Mouse (Mus musculus): Measurements from ENCODE around the gene Fam131c.

The Fam131c gene

GRCm38 (mm10) chr4:141397861-141398260 is 29.8 kb downstream of the Fam131c start:
- in situ Hi-C loops (cut with MboI; ENCODE audit: low pct_unique_long_range_greater_than_20kb in 1 of 2, low sequenced_read_pairs in 2 of 2, unreplicated experiment in 1 of 2): no loop called here

GRCm38 (mm10) chr4:141398545-141398944 is 30.5 kb downstream of the Fam131c start, which contains the start of gene Clcnka:
Gene Clcnka, minus strand, starts transcription at chr4:141398724.
- in situ Hi-C loops (cut with MboI; ENCODE audit: low pct_unique_long_range_greater_than_20kb in 1 of 2, low sequenced_read_pairs in 2 of 2, unreplicated experiment in 1 of 2): no loop called here

- in situ Hi-C loops (cut with MboI; ENCODE audit: low pct_unique_long_range_greater_than_20kb in 1 of 2, low sequenced_read_pairs in 2 of 2, unreplicated experiment in 1 of 2): loop anchor here (10.0 kb wide), 2 partner anchors 65 to 195 kb away; no protein-coding TSS in a partner anchor
Measured at GRCm38 (mm10) chr4:141400171-141400570, 32.2 kb downstream of the Fam131c start.

GRCm38 (mm10) chr4:141404518-141405313 is 36.7 kb downstream of the Fam131c start:
- in situ Hi-C loops (cut with MboI; ENCODE audit: low pct_unique_long_range_greater_than_20kb in 1 of 2, low sequenced_read_pairs in 2 of 2, unreplicated experiment in 1 of 2): loop anchor here (5.0 to 10.0 kb wide), 3 partner anchors 60 to 190 kb away; no protein-coding TSS in a partner anchor

GRCm38 (mm10) chr4:141405314-141405622 is 37.2 kb downstream of the Fam131c start:
- in situ Hi-C loops (cut with MboI; ENCODE audit: low pct_unique_long_range_greater_than_20kb in 1 of 2, low sequenced_read_pairs in 2 of 2, unreplicated experiment in 1 of 2): loop anchor here (5.0 to 10.0 kb wide), 3 partner anchors 60 to 190 kb away; no protein-coding TSS in a partner anchor

- in situ Hi-C loops (cut with MboI; ENCODE audit: low pct_unique_long_range_greater_than_20kb in 1 of 2, low sequenced_read_pairs in 2 of 2, unreplicated experiment in 1 of 2): loop anchor here (5.0 to 10.0 kb wide), 3 partner anchors 58 to 188 kb away; no protein-coding TSS in a partner anchor
Measured at GRCm38 (mm10) chr4:141406516-141407299, 38.7 kb downstream of the Fam131c start.

- in situ Hi-C loops (cut with MboI; ENCODE audit: low pct_unique_long_range_greater_than_20kb in 1 of 2, low sequenced_read_pairs in 2 of 2, unreplicated experiment in 1 of 2): loop anchor here (5.0 to 10.0 kb wide), 3 partner anchors 56 to 186 kb away; no protein-coding TSS in a partner anchor
Measured at GRCm38 (mm10) chr4:141408577-141408976, 40.6 kb downstream of the Fam131c start.

- in situ Hi-C loops (cut with MboI; ENCODE audit: low pct_unique_long_range_greater_than_20kb in 1 of 2, low sequenced_read_pairs in 2 of 2, unreplicated experiment in 1 of 2): no loop called here
Measured at GRCm38 (mm10) chr4:141411430-141411992, 43.5 kb downstream of the Fam131c start.

GRCm38 (mm10) chr4:141415924-141416323 is 47.9 kb downstream of the Fam131c start, which contains the start of gene Clcnkb:
Gene Clcnkb, minus strand, starts transcription at chr4:141416014.
- in situ Hi-C loops (cut with MboI; ENCODE audit: low pct_unique_long_range_greater_than_20kb in 1 of 2, low sequenced_read_pairs in 2 of 2, unreplicated experiment in 1 of 2): no loop called here

GRCm38 (mm10) chr4:141419398-141420191 is 51.6 kb downstream of the Fam131c start:
- in situ Hi-C loops (cut with MboI; ENCODE audit: low pct_unique_long_range_greater_than_20kb in 1 of 2, low sequenced_read_pairs in 2 of 2, unreplicated experiment in 1 of 2): no loop called here

GRCm38 (mm10) chr4:141420192-141420829 is 52.3 kb downstream of the Fam131c start, which contains the start of gene Hspb7:
Gene Hspb7, plus strand, starts transcription at chr4:141420779.
- in situ Hi-C loops (cut with MboI; ENCODE audit: low pct_unique_long_range_greater_than_20kb in 1 of 2, low sequenced_read_pairs in 2 of 2, unreplicated experiment in 1 of 2): no loop called here

- in situ Hi-C loops (cut with MboI; ENCODE audit: low pct_unique_long_range_greater_than_20kb in 1 of 2, low sequenced_read_pairs in 2 of 2, unreplicated experiment in 1 of 2): no loop called here
Measured at GRCm38 (mm10) chr4:141420886-141421285, 52.9 kb downstream of the Fam131c start.

GRCm38 (mm10) chr4:141421423-141421822 is 53.4 kb downstream of the Fam131c start:
- in situ Hi-C loops (cut with MboI; ENCODE audit: low pct_unique_long_range_greater_than_20kb in 1 of 2, low sequenced_read_pairs in 2 of 2, unreplicated experiment in 1 of 2): no loop called here

- in situ Hi-C loops (cut with MboI; ENCODE audit: low pct_unique_long_range_greater_than_20kb in 1 of 2, low sequenced_read_pairs in 2 of 2, unreplicated experiment in 1 of 2): no loop called here
Measured at GRCm38 (mm10) chr4:141422841-141423240, 54.8 kb downstream of the Fam131c start.

- in situ Hi-C loops (cut with MboI; ENCODE audit: low pct_unique_long_range_greater_than_20kb in 1 of 2, low sequenced_read_pairs in 2 of 2, unreplicated experiment in 1 of 2): no loop called here
Measured at GRCm38 (mm10) chr4:141423288-141423687, 55.3 kb downstream of the Fam131c start.

GRCm38 (mm10) chr4:141423691-141424431 is 55.8 kb downstream of the Fam131c start:
- in situ Hi-C loops (cut with MboI; ENCODE audit: low pct_unique_long_range_greater_than_20kb in 1 of 2, low sequenced_read_pairs in 2 of 2, unreplicated experiment in 1 of 2): no loop called here
